Mouse (Mus musculus) testis, adult 2 months (tissue): Measurements from ENCODE around the gene Tctn1.

Experiments
- CTCF ChIP-seq: fragments of 200-500 bp; IDR thresholded peaks from 2 replicates; pipeline ENCODE4 v1.5.1; 2012; ENCODE audit warnings: low read depth, mild to moderate bottlenecking, inconsistent platforms, low read length, moderate library complexity; ENCODE audit not compliant: control insufficient read depth, insufficient read depth, insufficient replicate concordance
- POLR2A ChIP-seq: fragments of 200-500 bp; IDR thresholded peaks from 2 replicates; pipeline ENCODE4 v1.6.1; 2012; ENCODE audit warnings: low read depth, mild to moderate bottlenecking, inconsistent platforms, low read length, moderate library complexity; ENCODE audit not compliant: control insufficient read depth

DNA sequence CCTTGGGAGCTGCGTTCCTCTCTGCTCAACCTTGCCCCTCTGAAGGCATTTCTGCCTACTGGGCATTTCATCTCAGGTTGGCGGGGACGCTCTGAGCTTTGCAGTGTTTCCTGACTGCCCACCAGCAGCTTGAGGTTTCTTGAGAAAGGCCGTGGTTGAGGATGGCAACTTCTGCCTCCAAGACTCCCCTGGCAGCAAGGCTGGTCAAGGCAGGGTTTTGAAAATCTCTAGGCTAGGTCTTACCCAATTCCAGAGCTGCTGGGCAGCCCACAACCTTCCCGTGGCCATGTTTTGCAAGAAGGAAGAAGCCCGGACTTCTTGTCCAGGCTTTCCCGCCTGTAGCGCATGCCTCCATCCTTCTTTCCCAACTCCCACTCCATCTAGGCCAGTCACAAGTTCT lies 53.4 kb downstream of the Tctn1 start:
- TF ChIP-seq CTCF (no peak), POLR2A (no peak)
